Comparison of ENCODE assay signal across 9 mouse cellular contexts in genomic region chr11:11829161-11830000, GRCm38 (mm10). TPM values are rescaled to one million over a fixed set of nuclear protein-coding genes. Genes with fewer than 3 reads are reported as not detected.
A peak's percentile ranks its signal among the peaks of the same experiment; 100 is the strongest.
DNase-seq lines count a peak whose midpoint lies in the region; ATAC-seq lines count a peak whose summit lies in the region.
"Had no signal": no experiment of that assay in that cellular context is flagged by ENCODE, and none has a peak within 500 bp of the region (broad histone marks: within the 10 kb centered on the region; RNA-seq: fewer than 3 reads in every experiment).

No protein-coding gene starts in this region.

- peaks cover 67% of the 10 kb centered on the region for H3K4me1 ChIP-seq in heart, embryonic 16.5 days (ENCODE audit: control insufficient read depth, insufficient read depth, low read length)
- peaks cover 68% of the 10 kb centered on the region for H3K4me1 ChIP-seq in kidney, embryonic 15.5 days

- 27% methylated on average over 11 of the region's 11 CpGs for WGBS in heart, embryonic 16.5 days
- 32% methylated on average over 11 of the region's 11 CpGs for WGBS in kidney, embryonic 15.5 days

- H3K4me3 ChIP-seq in heart, embryonic 16.5 days (ENCODE audit: low read length): no peak overlapping the region
- H3K4me3 ChIP-seq in kidney, embryonic 15.5 days (replicated peaks): no peak overlapping the region

- no peaks in the 10 kb centered on the region for H3K9me3 ChIP-seq in heart, embryonic 16.5 days (replicated peaks; ENCODE audit: control insufficient read depth, low read length)
- H3K9me3 ChIP-seq in kidney, embryonic 15.5 days (replicated peaks): no peaks in the 10 kb centered on the region

- DNase-seq in heart, postnatal 14 days: no peak
- DNase-seq in ZHBTc4 (ENCODE audit: low read depth, low spot score): peak; percentile 90
- DNase-seq in lung, postnatal 36 days: peak; percentile 55
- no peak for DNase-seq in thymus, postnatal 36 days
- no peak for DNase-seq in urinary bladder, adult 2 months (ENCODE audit: low spot score)
- no peak for DNase-seq in ovary, adult 18-20 months (ENCODE audit: low spot score)
- DNase-seq: right cerebral cortex, postnatal 4 days had no signal

- H3K36me3 ChIP-seq in heart, embryonic 16.5 days (ENCODE audit: control insufficient read depth, insufficient read depth): no peaks in the 10 kb centered on the region
- H3K36me3 ChIP-seq in kidney, embryonic 15.5 days: no peaks in the 10 kb centered on the region

- 0 out of 2 replicates have a peak, but pooled peaks have one; percentile 20 for ATAC-seq in heart, embryonic 16.5 days (replicated peaks; ENCODE audit: extremely low read depth, insufficient read depth, low FRiP score)
- peak; percentile 74 for ATAC-seq in kidney, embryonic 15.5 days (replicated peaks; ENCODE audit: low FRiP score)

- H3K27me3 ChIP-seq in heart, embryonic 16.5 days (ENCODE audit: control insufficient read depth, insufficient read depth, low read length): no peaks in the 10 kb centered on the region
- H3K27me3 ChIP-seq in kidney, embryonic 15.5 days: no peaks in the 10 kb centered on the region

- intact Hi-C loops in heart, postnatal 14 days (cut with DNase I): no loop called here

- peak overlapping the region; percentile 32 for H3K4me2 ChIP-seq in heart, embryonic 16.5 days (ENCODE audit: low read depth, low read length)
- H3K4me2 ChIP-seq in kidney, embryonic 15.5 days: 0 out of 2 replicates have a peak overlapping the region, but pooled peaks have one; percentile 0

- H3K27ac ChIP-seq in heart, embryonic 16.5 days (ENCODE audit: low read length): peak overlapping the region; percentile 96
- H3K27ac ChIP-seq in kidney, embryonic 15.5 days: peak overlapping the region; percentile 90

- peak overlapping the region; percentile 63 for H3K9ac ChIP-seq in heart, embryonic 16.5 days (ENCODE audit: low read length)
- no peak overlapping the region; the same call in 1 of the 2 replicates for H3K9ac ChIP-seq in kidney, embryonic 15.5 days

RNA-seq across cellular contexts. Expression of gene Fignl1, which starts 20.6 kb away (rescaled TPM):
- 46.3 and 56.0 TPM in 2 replicates for polyA plus RNA-seq in heart, embryonic 16.5 days (2015; fragmentation: Nextera tagmentation; extraction: Ambion mirVana)
- 1 to 10 TPM; 1.0 to 2.3 TPM for total RNA-seq in heart, postnatal 14 days (2021)
- polyA plus RNA-seq in kidney, embryonic 15.5 days (2015; fragmentation: Nextera tagmentation; extraction: Ambion mirVana): 66.0 and 70.0 TPM in 2 replicates
- polyA plus RNA-seq in urinary bladder, adult 2 months (2012; rRNA removed): 0.66 and 1.2 TPM in 2 replicates

Comparison
In these comparisons a context has a peak if more than half of its experiments do, and no peak if none do; other contexts are left out.
1. DNase-seq: peak in ZHBTc4 (single experiment) and lung, postnatal 36 days (single experiment); none in heart, postnatal 14 days (0 of 2), thymus, postnatal 36 days (0 of 2), urinary bladder, adult 2 months (single experiment) and ovary, adult 18-20 months (single experiment).
2. RNA of gene Fignl1, which starts 20.6 kb away (polyA plus RNA-seq): 66.0 to 70.0 TPM in kidney, embryonic 15.5 days and 46.3 to 56.0 TPM in heart, embryonic 16.5 days; 0.66 to 1.2 TPM in urinary bladder, adult 2 months; every median in the first group is over 10 times any median in the second.